Mouse (Mus musculus): ENCODE data around the gene Hoxa4.

DNA sequence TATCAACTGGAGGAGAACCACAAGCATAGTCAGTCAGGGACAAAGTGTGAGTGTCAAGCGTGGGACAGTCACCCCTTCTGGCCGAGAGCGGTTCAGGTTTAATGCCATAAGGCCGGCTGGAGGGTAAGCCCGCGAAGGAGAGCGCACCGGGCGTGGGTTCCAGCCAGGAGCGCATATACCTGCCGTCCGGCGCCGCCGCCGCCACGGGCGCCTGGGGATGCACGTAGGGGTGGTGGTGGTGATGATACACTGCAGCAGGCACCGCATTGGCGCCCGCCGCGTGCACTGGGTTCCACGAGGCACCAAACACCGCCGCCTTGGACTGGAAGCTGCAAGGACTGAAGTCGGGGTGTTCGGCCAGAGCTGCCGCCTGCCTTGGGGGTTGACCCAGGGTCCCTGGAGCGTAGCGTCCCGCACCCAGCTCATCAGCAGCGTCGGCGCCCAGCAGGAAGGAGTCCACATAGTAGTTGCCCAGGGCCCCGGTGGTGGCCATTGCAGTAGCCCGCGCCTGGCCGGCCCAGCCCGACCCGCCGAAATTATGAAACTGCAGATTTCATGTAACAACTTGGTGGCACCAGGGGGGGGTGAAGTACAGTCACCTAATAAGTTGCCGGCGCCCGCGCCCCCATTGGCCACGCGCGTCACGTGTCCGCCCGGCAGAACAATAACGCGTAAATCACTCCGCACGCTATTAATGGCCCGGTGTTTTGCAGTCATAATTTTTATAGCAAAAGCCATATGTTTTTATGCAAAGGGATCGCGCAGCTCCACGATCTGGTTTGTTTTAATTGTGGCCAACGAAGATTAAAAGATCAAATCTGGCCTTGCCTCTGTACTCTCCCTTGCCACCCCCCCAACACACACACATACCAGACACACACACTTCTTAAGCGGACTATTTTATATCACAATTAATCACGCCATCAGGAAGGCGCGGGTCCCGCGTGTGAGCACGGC is 34.3 kb upstream of the Hoxa4 start:
- TF ChIP-seq CTCF (IDR thresholded peaks at IDR 0.05; ENCODE audit: low read depth) (no peak), EP300 (optimal IDR thresholded peaks at IDR 0.05) (no peak)

Measured in stomach, postnatal 0 days (tissue).